Mouse (Mus musculus) right cerebral cortex, postnatal 14 days (tissue): ENCODE results near the gene Ppp2r5b.
A peak's percentile ranks its signal among the peaks of the same experiment; 100 is the strongest.

Experiments
- DNase-seq: peaks from one replicate; pipeline ENCODE4 v3.0.0; 2022

Ppp2r5b gene

GRCm38 (mm10) chr19:6235084-6236052 is at the start of gene Ppp2r5b:
Gene Ppp2r5b, minus strand, starts transcription at chr19:6235872.
- DNase-seq: peak; percentile 93

GRCm38 (mm10) chr19:6285226-6285625 is 49.6 kb upstream of the Ppp2r5b start:
- DNase-seq: no peak

- DNase-seq: no peak
These were observed 48.8 kb upstream of the Ppp2r5b start for GRCm38 (mm10) chr19:6284502-6284901.

- no peak for DNase-seq
These were observed 47.3 kb upstream of the Ppp2r5b start for GRCm38 (mm10) chr19:6283001-6283400.

GRCm38 (mm10) chr19:6281122-6282020 is 45.7 kb upstream of the Ppp2r5b start:
- no peak for DNase-seq

GRCm38 (mm10) chr19:6280554-6280953 is 44.9 kb upstream of the Ppp2r5b start:
- no peak for DNase-seq

GRCm38 (mm10) chr19:6279481-6280144 is 43.9 kb upstream of the Ppp2r5b start:
- DNase-seq: no peak

- DNase-seq: no peak
These were observed 42.9 kb upstream of the Ppp2r5b start for GRCm38 (mm10) chr19:6278439-6279073.

- DNase-seq: no peak
These were observed 42.2 kb upstream of the Ppp2r5b start for GRCm38 (mm10) chr19:6277661-6278438.

- DNase-seq: peak; percentile 95
These were observed 41.1 kb upstream of the Ppp2r5b start, which contains the start of gene Ehd1 for GRCm38 (mm10) chr19:6276426-6277421. Gene Ehd1, plus strand, starts transcription at chr19:6276725.

- no peak for DNase-seq
These were observed 40.2 kb upstream of the Ppp2r5b start for GRCm38 (mm10) chr19:6275740-6276389.

GRCm38 (mm10) chr19:6273998-6274608 is 38.4 kb upstream of the Ppp2r5b start:
- DNase-seq: no peak

- no peak for DNase-seq
These were observed 37.9 kb upstream of the Ppp2r5b start for GRCm38 (mm10) chr19:6273592-6273991.

GRCm38 (mm10) chr19:6272738-6273137 is 37.1 kb upstream of the Ppp2r5b start:
- DNase-seq: no peak

GRCm38 (mm10) chr19:6272053-6272452 is 36.4 kb upstream of the Ppp2r5b start:
- no peak for DNase-seq

GRCm38 (mm10) chr19:6271206-6271605 is 35.5 kb upstream of the Ppp2r5b start:
- DNase-seq: no peak

GRCm38 (mm10) chr19:6270661-6271060 is 35.0 kb upstream of the Ppp2r5b start:
- no peak for DNase-seq

- DNase-seq: no peak
These were observed 34.3 kb upstream of the Ppp2r5b start for GRCm38 (mm10) chr19:6269798-6270475.
